Mouse (Mus musculus): ENCODE data around the gene Rasl12. TPM values are rescaled to one million over a fixed set of nuclear protein-coding genes. Genes with fewer than 3 reads are reported as not detected.

The Rasl12 gene
- polyA plus RNA-seq, 1 experiment: 6.6 TPM

- H3K4me1 ChIP-seq (ENCODE audit: control insufficient read depth, insufficient read depth, low read length): peaks cover 2% of the 10 kb centered on the region; the same call in 1 of the 2 replicates
- no peak overlapping the region for H3K27ac ChIP-seq (ENCODE audit: control insufficient read depth, insufficient read depth, low read depth, low read length)
- H3K27me3 ChIP-seq (ENCODE audit: control insufficient read depth, insufficient read depth, low read length): no peaks in the 10 kb centered on the region
- TF ChIP-seq CTCF (IDR thresholded peaks at IDR 0.05; ENCODE audit: control insufficient read depth, insufficient read depth, insufficient replicate concordance, low read depth, low read length) (no peak), POLR2A (IDR thresholded peaks at IDR 0.05; ENCODE audit: control insufficient read depth, low read depth, low read length) (no peak)
- H3K36me3 ChIP-seq (ENCODE audit: control insufficient read depth, insufficient read depth, low read length): no peaks in the 10 kb centered on the region
- no peak overlapping the region for H3K4me3 ChIP-seq (ENCODE audit: control insufficient read depth, low read depth, low read length)
Observed at GRCm38 (mm10) chr9:65382751-65383097, 15.6 kb upstream of the Rasl12 start.

DNA sequence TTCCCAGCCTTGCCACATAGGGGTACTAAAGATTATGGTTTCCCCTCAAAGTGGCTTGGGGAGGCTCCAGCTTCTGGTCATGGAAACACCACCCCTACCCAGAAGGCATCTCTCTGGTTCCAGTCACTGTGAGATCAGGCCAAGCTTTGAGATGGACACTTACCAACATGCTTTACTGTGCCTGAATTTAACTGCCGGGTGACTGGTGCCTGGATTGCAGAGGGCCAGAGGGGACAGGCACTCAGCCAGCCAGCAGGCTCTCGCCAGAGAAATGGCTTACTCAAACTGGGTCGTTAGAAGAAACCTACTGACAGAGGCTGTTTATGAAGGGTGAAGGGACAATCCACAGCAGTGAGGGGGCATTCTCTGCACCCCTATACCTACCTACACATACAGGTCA, 14.0 kb upstream of the Rasl12 start:
- H3K27ac ChIP-seq (ENCODE audit: control insufficient read depth, insufficient read depth, low read depth, low read length): no peak overlapping the region

DNA sequence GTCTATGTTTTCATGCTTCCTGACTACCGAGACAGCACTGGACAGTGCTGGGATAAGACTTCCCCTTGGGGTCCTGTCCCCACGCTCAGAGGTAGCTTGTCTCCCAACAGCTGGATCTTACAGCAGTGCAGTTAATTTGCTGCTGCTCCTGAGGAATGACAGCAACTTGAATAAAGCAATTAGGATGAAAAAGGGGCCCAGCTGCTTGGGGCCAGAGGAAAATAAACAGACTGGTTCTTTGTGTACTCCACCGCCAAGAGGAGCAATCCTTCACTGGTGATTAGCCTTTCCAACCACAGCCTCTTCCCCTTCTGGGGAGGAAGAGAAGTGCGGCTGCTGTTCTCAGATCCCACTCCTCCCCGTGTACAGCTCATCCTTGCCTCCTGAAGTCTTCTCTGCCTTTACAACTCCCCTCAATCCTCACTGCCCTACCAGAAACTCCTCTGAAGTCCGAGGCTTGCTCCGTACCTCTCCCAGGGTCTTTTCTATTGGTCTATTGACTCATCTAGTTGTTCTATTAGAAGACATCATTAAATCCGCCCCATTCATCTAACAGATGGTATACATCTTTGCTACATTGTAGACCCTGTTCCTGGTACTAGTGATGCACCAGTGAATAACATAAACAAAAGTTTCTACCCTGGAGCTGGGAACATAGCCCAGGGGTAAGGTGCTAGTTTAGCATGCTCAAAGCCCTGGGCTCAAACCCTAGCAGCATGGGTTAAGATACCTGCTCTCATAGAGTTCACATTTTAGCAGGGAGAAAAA, 11.7 kb upstream of the Rasl12 start:
- Histone ChIP-seq H3K4me3 (ENCODE audit: control insufficient read depth, low read depth, low read length) (no peak overlapping the region), H3K36me3 (ENCODE audit: control insufficient read depth, insufficient read depth, low read length) (no peaks in the 10 kb centered on the region), H3K27ac (ENCODE audit: control insufficient read depth, insufficient read depth, low read depth, low read length) (no peak overlapping the region), H3K4me1 (ENCODE audit: control insufficient read depth, insufficient read depth, low read length) (peaks cover 7% of the 10 kb centered on the region; the same call in 1 of the 2 replicates), H3K27me3 (ENCODE audit: control insufficient read depth, insufficient read depth, low read length) (no peaks in the 10 kb centered on the region)
- TF ChIP-seq CTCF (IDR thresholded peaks at IDR 0.05; ENCODE audit: control insufficient read depth, insufficient read depth, insufficient replicate concordance, low read depth, low read length): no peak
- TF ChIP-seq POLR2A (IDR thresholded peaks at IDR 0.05; ENCODE audit: control insufficient read depth, low read depth, low read length): no peak

More for the DNA sequence above, 14.0 kb upstream of the Rasl12 start:
- Histone ChIP-seq H3K27me3 (ENCODE audit: control insufficient read depth, insufficient read depth, low read length) (no peaks in the 10 kb centered on the region), H3K4me1 (ENCODE audit: control insufficient read depth, insufficient read depth, low read length) (peaks cover 2% of the 10 kb centered on the region; the same call in 1 of the 2 replicates), H3K36me3 (ENCODE audit: control insufficient read depth, insufficient read depth, low read length) (no peaks in the 10 kb centered on the region), H3K4me3 (ENCODE audit: control insufficient read depth, low read depth, low read length) (no peak overlapping the region)
- TF ChIP-seq CTCF (IDR thresholded peaks at IDR 0.05; ENCODE audit: control insufficient read depth, insufficient read depth, insufficient replicate concordance, low read depth, low read length): no peak
- no peak for TF ChIP-seq POLR2A (IDR thresholded peaks at IDR 0.05; ENCODE audit: control insufficient read depth, low read depth, low read length)

DNA sequence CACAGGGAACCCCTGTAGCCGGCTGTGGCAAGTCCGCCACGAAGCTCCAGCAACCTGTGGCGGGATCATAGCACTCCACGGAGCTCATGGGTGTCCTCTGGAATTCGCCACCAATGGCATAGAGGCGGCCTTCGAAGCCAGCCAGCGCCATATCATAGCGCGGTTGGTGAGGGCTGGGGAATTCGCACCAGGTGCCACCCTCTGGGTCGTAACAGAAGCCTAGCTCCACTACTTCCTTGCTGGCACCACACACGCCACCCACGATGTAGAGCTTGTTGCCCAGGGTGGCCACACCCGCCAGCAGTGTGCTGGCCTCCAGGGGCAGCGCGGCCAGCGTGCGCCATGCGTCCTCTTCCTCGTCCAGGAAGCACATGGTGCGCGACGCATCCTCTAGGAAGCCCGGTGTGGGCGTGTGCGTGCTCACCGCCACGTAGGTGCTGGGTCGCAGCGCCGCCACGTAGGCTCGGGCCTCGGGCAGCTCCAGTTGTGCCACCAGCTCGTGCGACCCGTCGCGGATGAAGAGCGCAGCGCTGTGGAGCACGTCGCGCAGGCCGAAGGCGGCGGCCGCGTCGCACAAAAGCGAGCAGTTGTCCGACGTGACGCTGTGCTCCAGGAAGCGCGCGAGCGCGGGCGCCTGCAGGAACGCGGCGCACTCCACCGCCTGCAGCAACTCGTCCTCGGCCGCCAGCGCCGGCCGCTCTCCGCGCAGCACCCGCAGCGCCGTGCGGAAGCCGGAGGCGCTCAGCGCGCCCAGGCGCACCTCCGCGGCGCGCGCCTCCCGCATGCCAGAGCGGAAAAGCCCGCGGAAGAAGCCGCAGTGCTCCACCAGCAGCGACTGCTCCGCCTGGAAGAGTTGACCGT, 7.3 kb upstream of the Rasl12 start:
- no peak overlapping the region for H3K27ac ChIP-seq (ENCODE audit: control insufficient read depth, insufficient read depth, low read depth, low read length)
- no peak for TF ChIP-seq POLR2A (IDR thresholded peaks at IDR 0.05; ENCODE audit: control insufficient read depth, low read depth, low read length)
- no peak for TF ChIP-seq CTCF (IDR thresholded peaks at IDR 0.05; ENCODE audit: control insufficient read depth, insufficient read depth, insufficient replicate concordance, low read depth, low read length)
- H3K4me3 ChIP-seq (ENCODE audit: control insufficient read depth, low read depth, low read length): peak overlapping the region; percentile 77
- H3K27me3 ChIP-seq (ENCODE audit: control insufficient read depth, insufficient read depth, low read length): no peaks in the 10 kb centered on the region
- H3K36me3 ChIP-seq (ENCODE audit: control insufficient read depth, insufficient read depth, low read length): no peaks in the 10 kb centered on the region
- peaks cover 6% of the 10 kb centered on the region; the same call in 1 of the 2 replicates for H3K4me1 ChIP-seq (ENCODE audit: control insufficient read depth, insufficient read depth, low read length)

DNA sequence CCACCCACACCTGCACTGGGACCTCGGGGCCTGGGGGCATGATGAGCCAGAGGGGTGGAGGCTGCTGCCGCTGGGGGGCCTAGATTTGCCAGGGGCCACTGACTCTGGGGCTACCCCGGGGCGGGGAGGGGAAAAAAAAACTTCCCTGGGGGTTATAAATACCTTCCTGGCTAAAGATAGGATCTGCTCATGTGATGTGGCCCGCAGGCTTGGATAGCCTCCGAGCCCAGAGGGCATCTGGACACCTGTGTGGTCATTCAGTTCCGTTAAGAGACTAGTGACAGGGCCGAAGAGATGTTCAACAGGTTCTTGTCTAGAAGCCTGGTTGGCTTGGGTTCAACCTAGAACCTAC, 6.7 kb upstream of the Rasl12 start, which contains the start of gene Kbtbd13:
Kbtbd13 (minus strand) TSS at position 40 of the 352 bp plus-strand sequence.
- H3K27me3 ChIP-seq (ENCODE audit: control insufficient read depth, insufficient read depth, low read length): no peaks in the 10 kb centered on the region
- no peaks in the 10 kb centered on the region for H3K36me3 ChIP-seq (ENCODE audit: control insufficient read depth, insufficient read depth, low read length)
- TF ChIP-seq POLR2A (IDR thresholded peaks at IDR 0.05; ENCODE audit: control insufficient read depth, low read depth, low read length) (no peak), CTCF (IDR thresholded peaks at IDR 0.05; ENCODE audit: control insufficient read depth, insufficient read depth, insufficient replicate concordance, low read depth, low read length) (no peak)
- peaks cover 6% of the 10 kb centered on the region; the same call in 1 of the 2 replicates for H3K4me1 ChIP-seq (ENCODE audit: control insufficient read depth, insufficient read depth, low read length)
- H3K27ac ChIP-seq (ENCODE audit: control insufficient read depth, insufficient read depth, low read depth, low read length): no peak within 1 kb of the TSS
- peak within 1 kb of the TSS; percentile 77 for H3K4me3 ChIP-seq (ENCODE audit: control insufficient read depth, low read depth, low read length)

GRCm38 (mm10) chr9:65392638-65393364, 5.5 kb upstream of the Rasl12 start:
- H3K27ac ChIP-seq (ENCODE audit: control insufficient read depth, insufficient read depth, low read depth, low read length): no peak overlapping the region
- no peak overlapping the region for H3K4me3 ChIP-seq (ENCODE audit: control insufficient read depth, low read depth, low read length)
- H3K4me1 ChIP-seq (ENCODE audit: control insufficient read depth, insufficient read depth, low read length): peaks cover 6% of the 10 kb centered on the region; the same call in 1 of the 2 replicates
- TF ChIP-seq POLR2A (IDR thresholded peaks at IDR 0.05; ENCODE audit: control insufficient read depth, low read depth, low read length) (no peak), CTCF (IDR thresholded peaks at IDR 0.05; ENCODE audit: control insufficient read depth, insufficient read depth, insufficient replicate concordance, low read depth, low read length) (peak; percentile 70; the same call in 1 of the 2 replicates)
- H3K36me3 ChIP-seq (ENCODE audit: control insufficient read depth, insufficient read depth, low read length): no peaks in the 10 kb centered on the region
- no peaks in the 10 kb centered on the region for H3K27me3 ChIP-seq (ENCODE audit: control insufficient read depth, insufficient read depth, low read length)

All from testis, adult 2 months (tissue).